Mouse (Mus musculus) liver, postnatal 0 days (tissue): ENCODE measurements around the gene Inhbc.

Experiments used
- CTCF ChIP-seq: sonication (generic); IDR thresholded peaks from 2 replicates; pipeline ENCODE4 v1.5.1; 2016; ENCODE audit warnings: antibody characterized with exemption, low read depth
- EP300 ChIP-seq: IDR thresholded peaks from 2 replicates; pipeline ENCODE4 v1.6.1; 2016; ENCODE audit warnings: antibody characterized with exemption, low read depth, mild to moderate bottlenecking

DNA sequence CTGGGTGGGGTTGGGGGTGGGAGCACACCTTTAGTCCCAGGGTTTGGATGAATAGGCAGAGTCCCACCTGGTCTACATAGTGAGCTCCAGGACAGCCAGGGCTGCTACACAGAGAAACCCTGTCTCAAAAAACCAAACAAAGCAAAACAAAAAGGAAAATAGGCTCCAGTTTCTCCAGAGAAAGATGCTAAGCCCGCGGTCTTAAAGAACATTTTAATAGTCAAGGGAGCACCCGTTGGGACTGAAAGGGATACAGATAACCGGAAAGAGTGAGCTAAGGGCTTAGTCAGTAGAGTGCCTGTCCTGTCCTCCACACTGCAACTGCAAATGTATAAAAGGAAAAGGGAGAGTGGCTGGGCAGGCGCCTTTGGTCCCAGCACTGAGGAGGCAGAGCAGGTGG lies 3.1 kb downstream of the Inhbc start:
- TF ChIP-seq EP300: no peak
- no peak for TF ChIP-seq CTCF
